Mouse (Mus musculus): ENCODE measurements around the gene Gm10271.

Gene Gm10271

GRCm38 (mm10) chr10:116933794-116934193 is 38.6 kb downstream of the Gm10271 start:
- no peak for DNase-seq (ENCODE audit: inconsistent age in 2 of 2, low spot score in 1 of 2)

- DNase-seq (ENCODE audit: inconsistent age in 2 of 2, low spot score in 1 of 2) = no peak
Observed at GRCm38 (mm10) chr10:116932418-116932817, 40.0 kb downstream of the Gm10271 start.

- peak in 1 of 2 experiments; percentile 52 for DNase-seq (ENCODE audit: inconsistent age in 2 of 2, low spot score in 1 of 2)
Observed at GRCm38 (mm10) chr10:116931497-116932179, 40.8 kb downstream of the Gm10271 start.

- no peak for DNase-seq (ENCODE audit: inconsistent age in 2 of 2, low spot score in 1 of 2)
Observed at GRCm38 (mm10) chr10:116930936-116931335, 41.5 kb downstream of the Gm10271 start.

GRCm38 (mm10) chr10:116930506-116930905 is 41.9 kb downstream of the Gm10271 start:
- no peak for DNase-seq (ENCODE audit: inconsistent age in 2 of 2, low spot score in 1 of 2)

GRCm38 (mm10) chr10:116928826-116929225 is 43.6 kb downstream of the Gm10271 start:
- DNase-seq (ENCODE audit: inconsistent age in 2 of 2, low spot score in 1 of 2) = peak; percentile 73 to 77

GRCm38 (mm10) chr10:116926428-116927113 is 45.8 kb downstream of the Gm10271 start:
- DNase-seq (ENCODE audit: inconsistent age in 2 of 2, low spot score in 1 of 2) = no peak

- no peak for DNase-seq (ENCODE audit: inconsistent age in 2 of 2, low spot score in 1 of 2)
Observed at GRCm38 (mm10) chr10:116923651-116924495, 48.5 kb downstream of the Gm10271 start.

- no peak for DNase-seq (ENCODE audit: inconsistent age in 2 of 2, low spot score in 1 of 2)
Observed at GRCm38 (mm10) chr10:116922161-116922560, 50.2 kb downstream of the Gm10271 start.

GRCm38 (mm10) chr10:116921416-116921815 is 51.0 kb downstream of the Gm10271 start:
- DNase-seq (ENCODE audit: inconsistent age in 2 of 2, low spot score in 1 of 2) = no peak

GRCm38 (mm10) chr10:116920641-116921040 is 51.8 kb downstream of the Gm10271 start:
- DNase-seq (ENCODE audit: inconsistent age in 2 of 2, low spot score in 1 of 2) = no peak

GRCm38 (mm10) chr10:116919368-116920317 is 52.8 kb downstream of the Gm10271 start:
- no peak for DNase-seq (ENCODE audit: inconsistent age in 2 of 2, low spot score in 1 of 2)

GRCm38 (mm10) chr10:116916581-116916980 is 55.8 kb downstream of the Gm10271 start:
- DNase-seq (ENCODE audit: inconsistent age in 2 of 2, low spot score in 1 of 2) = no peak

- no peak for DNase-seq (ENCODE audit: inconsistent age in 2 of 2, low spot score in 1 of 2)
Observed at GRCm38 (mm10) chr10:116915286-116915685, 57.1 kb downstream of the Gm10271 start.

GRCm38 (mm10) chr10:116914586-116914985 is 57.8 kb downstream of the Gm10271 start:
- peak; percentile 86 to 88 for DNase-seq (ENCODE audit: inconsistent age in 2 of 2, low spot score in 1 of 2)

- no peak for DNase-seq (ENCODE audit: inconsistent age in 2 of 2, low spot score in 1 of 2)
Observed at GRCm38 (mm10) chr10:116913647-116914273, 58.6 kb downstream of the Gm10271 start.

- no peak for DNase-seq (ENCODE audit: inconsistent age in 2 of 2, low spot score in 1 of 2)
Observed at GRCm38 (mm10) chr10:116912850-116913249, 59.6 kb downstream of the Gm10271 start.

- DNase-seq (ENCODE audit: inconsistent age in 2 of 2, low spot score in 1 of 2) = no peak
Observed at GRCm38 (mm10) chr10:116908901-116909642, 63.3 kb downstream of the Gm10271 start.
